In genomic region chr7:67087759-67088158, GRCm38 (mm10) we compare ENCODE assay signal across 8 mouse cellular contexts.
DNase-seq lines count a peak whose midpoint lies in the region.
"Had no signal": no experiment of that assay in that cellular context is flagged by ENCODE, and none has a peak within 500 bp of the region (broad histone marks: within the 10 kb centered on the region; RNA-seq: fewer than 3 reads in every experiment).

No protein-coding gene starts in this region.

- intact Hi-C loops in left cerebral cortex, postnatal 4 days (cut with DNase I), result no loop called here
- intact Hi-C loops in left cerebral cortex, postnatal 10 days (cut with DNase I), result no loop called here

- DNase-seq in left cerebral cortex, postnatal 4 days, result peak; percentile 74
- DNase-seq in left cerebral cortex, postnatal 10 days (ENCODE audit: extremely low spot score in 1 of 2, low spot score in 2 of 2), result no peak
- peak; percentile 93 for DNase-seq in cerebellum, adult 11-12 months
- DNase-seq in embryo, embryonic 10 days (ENCODE audit: low spot score), result peak; percentile 37
- DNase-seq in layer of hippocampus, adult 9-11 months, result peak; percentile 61
- DNase-seq in retina, postnatal 1 day, result no peak
- DNase-seq in heart, postnatal 4 days, result no peak
- DNase-seq: gastrocnemius, postnatal 14 days had no signal

Comparison
In these comparisons a context has a peak if more than half of its experiments do, and no peak if none do; other contexts are left out.
1. DNase-seq: peak in left cerebral cortex, postnatal 4 days (single experiment), cerebellum, adult 11-12 months (single experiment), embryo, embryonic 10 days (single experiment) and layer of hippocampus, adult 9-11 months (single experiment); none in left cerebral cortex, postnatal 10 days (0 of 2), retina, postnatal 1 day (single experiment) and heart, postnatal 4 days (single experiment).